Mouse (Mus musculus) brain, embryonic 18.5 days (tissue): ENCODE results near the gene Cdh7.
"Not testable (repeated sequence)": the region's sequence is repeated elsewhere in the genome, so short reads cannot be mapped to it uniquely, and the experiment has no call there.

Experiments used
- DNase-seq: peaks from one replicate; pipeline ENCODE4 v3.0.0-alpha.2; 2012; ENCODE audit warnings: low read depth, low spot score

Cdh7 gene

GRCm38 (mm10) chr1:109982064-109982808 lies at the start of gene Cdh7:
Gene Cdh7 (plus strand): TSS chr1:109982431.
- DNase-seq: no peak

- peak; percentile 30 for DNase-seq
Observed at GRCm38 (mm10) chr1:109932674-109933073, 49.6 kb upstream of the Cdh7 start.

- DNase-seq: no peak
Observed at GRCm38 (mm10) chr1:109948571-109948970, 33.7 kb upstream of the Cdh7 start.

- no peak for DNase-seq
Observed at GRCm38 (mm10) chr1:109971721-109972425, 10.4 kb upstream of the Cdh7 start.

GRCm38 (mm10) chr1:109972426-109973015 lies 9.7 kb upstream of the Cdh7 start:
- no peak for DNase-seq

- no peak for DNase-seq
Observed at GRCm38 (mm10) chr1:109982809-109983536, 742 bp downstream of the Cdh7 start.

GRCm38 (mm10) chr1:109983537-109983912 lies 1.3 kb downstream of the Cdh7 start:
- DNase-seq: no peak

GRCm38 (mm10) chr1:109984776-109985175 lies 2.5 kb downstream of the Cdh7 start:
- no peak for DNase-seq

GRCm38 (mm10) chr1:109985468-109985867 lies 3.2 kb downstream of the Cdh7 start:
- no peak for DNase-seq

GRCm38 (mm10) chr1:109989541-109989940 lies 7.3 kb downstream of the Cdh7 start:
- no peak for DNase-seq

GRCm38 (mm10) chr1:109993906-109994305 lies 11.7 kb downstream of the Cdh7 start:
- DNase-seq: no peak

GRCm38 (mm10) chr1:110004451-110004850 lies 22.2 kb downstream of the Cdh7 start:
- no peak for DNase-seq

GRCm38 (mm10) chr1:110005038-110005437 lies 22.8 kb downstream of the Cdh7 start:
- DNase-seq: no peak

- no peak for DNase-seq
Observed at GRCm38 (mm10) chr1:110012153-110012552, 29.9 kb downstream of the Cdh7 start.

- DNase-seq: no peak
Observed at GRCm38 (mm10) chr1:110056317-110056716, 74.1 kb downstream of the Cdh7 start.

- no peak for DNase-seq
Observed at GRCm38 (mm10) chr1:110067405-110067804, 85.2 kb downstream of the Cdh7 start.

GRCm38 (mm10) chr1:110078471-110078870 lies 96.2 kb downstream of the Cdh7 start:
- DNase-seq: no peak

GRCm38 (mm10) chr1:110118071-110118470 lies 135.8 kb downstream of the Cdh7 start:
- no peak for DNase-seq

GRCm38 (mm10) chr1:110118862-110119261 lies 136.6 kb downstream of the Cdh7 start:
- DNase-seq: no peak

GRCm38 (mm10) chr1:110171459-110171858 lies 189.2 kb downstream of the Cdh7 start:
- not testable (repeated sequence) for DNase-seq
